Mouse (Mus musculus): ENCODE results near the gene Rex1bd. TPM values are rescaled to one million over a fixed set of nuclear protein-coding genes. Genes with fewer than 3 reads are reported as not detected.

Rex1bd gene
- polyA plus RNA-seq, 1 experiment: 206 TPM

DNA sequence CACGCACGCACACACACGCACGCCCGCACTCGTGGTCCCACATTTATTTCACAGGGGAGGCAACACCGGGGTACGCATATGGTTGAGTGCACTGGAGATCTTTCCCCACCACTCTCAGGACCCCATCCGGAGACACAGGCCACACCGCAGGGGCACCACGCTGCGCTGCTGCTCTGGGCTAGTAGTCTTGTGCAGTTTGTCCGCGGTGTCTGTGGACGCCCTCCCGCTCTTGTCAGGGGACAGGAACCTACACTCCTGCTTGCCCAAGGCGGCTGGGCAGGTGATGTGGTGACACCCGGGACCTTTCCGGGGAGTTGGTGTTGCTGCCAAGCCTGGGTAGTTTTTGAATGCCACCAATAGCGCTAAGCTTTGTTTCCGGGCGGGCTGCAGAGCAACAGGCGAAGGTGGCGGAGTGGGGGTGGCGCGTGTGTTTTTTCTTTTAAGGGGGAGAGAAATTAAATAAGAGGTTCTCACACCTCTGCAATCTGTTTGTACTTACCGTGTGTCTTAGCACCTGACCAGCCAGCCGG is 12.1 kb downstream of the Rex1bd start:
- Histone ChIP-seq H3K27ac (ENCODE audit: insufficient read depth, low read length) (no peak overlapping the region), H3K4me3 (ENCODE audit: insufficient read depth, low read length) (no peak overlapping the region), H3K4me1 (ENCODE audit: control insufficient read depth, insufficient read depth, low read length) (no peaks in the 10 kb centered on the region)
- no peak for TF ChIP-seq POLR2A (IDR thresholded peaks at IDR 0.05; ENCODE audit: extremely low read depth, insufficient read depth, low read length)
- TF ChIP-seq CTCF (IDR thresholded peaks at IDR 0.05; ENCODE audit: extremely low read depth, insufficient read depth, low read length): no peak

DNA sequence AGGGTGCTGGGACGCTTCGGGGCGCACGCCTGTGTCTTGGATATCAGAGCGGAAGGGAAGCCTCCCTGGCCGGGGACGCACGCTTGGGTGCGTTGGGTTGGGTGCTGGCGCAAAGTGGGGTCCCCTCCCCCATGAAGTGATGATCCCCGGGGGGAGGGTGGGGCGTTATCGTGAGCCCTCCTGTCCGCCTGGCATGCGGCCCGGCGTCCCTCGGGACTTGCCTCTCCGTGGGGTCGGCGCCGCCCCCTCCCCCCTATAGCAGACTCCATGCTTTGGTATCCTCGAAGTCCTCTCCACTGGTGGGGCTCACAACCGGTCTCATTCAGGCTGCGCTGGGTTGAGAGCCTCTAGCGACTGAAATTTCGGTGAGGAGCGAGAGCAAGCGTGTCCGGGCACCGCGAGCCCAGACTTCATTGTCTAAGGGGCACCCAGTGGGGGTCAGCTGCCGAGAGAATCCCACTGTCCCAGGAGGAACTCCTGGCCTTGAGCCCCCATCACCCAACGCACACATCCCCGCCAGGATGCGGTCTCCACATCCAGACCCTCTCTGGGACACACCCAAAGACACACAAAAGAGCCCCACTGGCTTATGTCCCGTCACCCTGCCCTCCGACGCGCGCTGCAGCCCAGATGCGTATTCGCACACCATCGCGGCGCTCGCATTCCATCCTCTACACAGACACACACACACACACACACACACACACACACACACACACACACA is 12.7 kb downstream of the Rex1bd start:
- Histone ChIP-seq H3K4me1 (ENCODE audit: control insufficient read depth, insufficient read depth, low read length) (no peaks in the 10 kb centered on the region), H3K27ac (ENCODE audit: insufficient read depth, low read length) (no peak overlapping the region), H3K4me3 (ENCODE audit: insufficient read depth, low read length) (no peak overlapping the region)
- no peak for TF ChIP-seq POLR2A (IDR thresholded peaks at IDR 0.05; ENCODE audit: extremely low read depth, insufficient read depth, low read length)

DNA sequence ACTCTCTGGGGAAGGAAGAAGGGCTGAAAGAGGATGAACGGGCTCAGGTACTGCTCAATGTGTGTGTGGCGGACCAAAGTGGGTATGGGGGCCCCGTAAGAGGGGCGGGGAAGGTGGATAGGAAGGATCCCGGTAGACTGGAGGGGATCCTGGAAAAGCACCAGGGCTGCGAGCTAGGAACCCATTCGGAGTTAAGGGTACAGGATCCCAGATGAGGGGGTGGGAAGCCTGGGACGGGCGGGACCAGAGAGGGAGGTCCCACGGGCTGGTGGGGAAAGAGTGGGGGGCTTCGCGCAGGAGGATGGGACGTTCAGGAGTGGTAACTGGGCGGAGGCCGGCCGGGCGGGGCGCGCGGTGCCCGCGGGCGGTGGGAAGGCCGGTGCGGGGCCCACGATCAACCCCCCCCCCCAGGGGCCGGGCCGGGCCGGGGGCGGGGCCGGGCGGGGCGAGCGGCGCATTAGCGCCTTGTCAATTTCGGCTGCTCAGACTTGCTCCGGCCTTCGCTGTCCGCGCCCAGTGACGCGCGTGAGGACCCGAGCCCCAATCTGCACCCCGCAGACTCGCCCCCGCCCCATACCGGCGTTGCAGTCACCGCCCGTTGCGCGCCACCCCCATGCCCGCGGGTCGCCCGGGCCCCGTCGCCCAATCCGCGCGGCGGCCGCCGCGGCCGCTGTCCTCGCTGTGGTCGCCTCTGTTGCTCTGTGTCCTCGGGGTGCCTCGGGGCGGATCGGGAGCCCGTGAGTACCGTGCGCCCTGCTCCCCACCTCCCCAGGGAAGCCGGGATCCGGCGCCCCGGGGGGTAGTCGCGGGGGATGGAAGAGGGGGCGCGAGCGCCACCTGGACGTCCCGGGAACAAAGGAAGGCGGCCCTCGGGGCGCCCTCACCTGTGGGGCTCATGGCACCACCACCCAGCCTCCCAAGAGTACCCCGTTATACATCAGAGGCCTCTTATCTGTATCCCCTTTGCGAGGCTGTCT is 13.6 kb downstream of the Rex1bd start, which contains the start of gene Crlf1:
Gene Crlf1, plus strand, starts transcription at position 495 of the 977 bp plus-strand sequence.
- Histone ChIP-seq H3K4me1 (ENCODE audit: control insufficient read depth, insufficient read depth, low read length) (no peaks in the 10 kb centered on the region), H3K27ac (ENCODE audit: insufficient read depth, low read length) (no peak within 1 kb of the TSS), H3K4me3 (ENCODE audit: insufficient read depth, low read length) (no peak within 1 kb of the TSS)
- TF ChIP-seq POLR2A (IDR thresholded peaks at IDR 0.05; ENCODE audit: extremely low read depth, insufficient read depth, low read length) (no peak), CTCF (IDR thresholded peaks at IDR 0.05; ENCODE audit: extremely low read depth, insufficient read depth, low read length) (no peak)

DNA sequence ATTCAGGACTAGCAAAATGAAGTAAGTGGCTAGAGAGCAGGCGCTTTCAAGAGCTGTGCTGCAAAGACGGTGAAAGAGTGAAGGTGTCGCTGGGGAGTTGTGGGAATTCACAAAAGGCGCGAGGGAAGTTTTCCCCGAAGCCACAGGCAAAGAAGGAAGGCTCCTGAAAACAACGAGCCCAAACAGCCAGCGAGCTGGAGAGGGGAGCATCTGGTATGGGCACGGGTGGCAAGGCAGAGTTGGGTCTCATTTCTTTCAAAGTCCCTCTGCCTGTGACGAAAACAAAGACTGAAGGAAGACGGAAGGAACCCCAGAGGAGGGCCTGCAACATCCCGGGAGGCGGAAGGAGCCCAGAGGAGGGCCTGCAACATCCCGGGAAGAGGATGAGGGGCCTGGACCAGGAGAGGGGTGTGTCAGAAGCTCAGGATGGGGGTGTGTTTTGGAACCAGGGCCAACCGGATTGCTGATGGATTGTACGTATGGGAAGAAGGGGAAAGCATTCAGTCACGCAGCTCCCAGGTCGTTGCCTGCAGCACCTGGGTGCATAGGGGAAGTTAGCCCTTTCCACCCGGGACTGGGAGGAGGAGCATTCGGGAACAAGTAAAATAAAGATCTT is 15.6 kb downstream of the Rex1bd start:
- Histone ChIP-seq H3K4me3 (ENCODE audit: insufficient read depth, low read length) (no peak overlapping the region), H3K27ac (ENCODE audit: insufficient read depth, low read length) (no peak overlapping the region), H3K4me1 (ENCODE audit: control insufficient read depth, insufficient read depth, low read length) (peaks cover 1% of the 10 kb centered on the region; the same call in 1 of the 2 replicates)
- TF ChIP-seq CTCF (IDR thresholded peaks at IDR 0.05; ENCODE audit: extremely low read depth, insufficient read depth, low read length): no peak
- no peak for TF ChIP-seq POLR2A (IDR thresholded peaks at IDR 0.05; ENCODE audit: extremely low read depth, insufficient read depth, low read length)

DNA sequence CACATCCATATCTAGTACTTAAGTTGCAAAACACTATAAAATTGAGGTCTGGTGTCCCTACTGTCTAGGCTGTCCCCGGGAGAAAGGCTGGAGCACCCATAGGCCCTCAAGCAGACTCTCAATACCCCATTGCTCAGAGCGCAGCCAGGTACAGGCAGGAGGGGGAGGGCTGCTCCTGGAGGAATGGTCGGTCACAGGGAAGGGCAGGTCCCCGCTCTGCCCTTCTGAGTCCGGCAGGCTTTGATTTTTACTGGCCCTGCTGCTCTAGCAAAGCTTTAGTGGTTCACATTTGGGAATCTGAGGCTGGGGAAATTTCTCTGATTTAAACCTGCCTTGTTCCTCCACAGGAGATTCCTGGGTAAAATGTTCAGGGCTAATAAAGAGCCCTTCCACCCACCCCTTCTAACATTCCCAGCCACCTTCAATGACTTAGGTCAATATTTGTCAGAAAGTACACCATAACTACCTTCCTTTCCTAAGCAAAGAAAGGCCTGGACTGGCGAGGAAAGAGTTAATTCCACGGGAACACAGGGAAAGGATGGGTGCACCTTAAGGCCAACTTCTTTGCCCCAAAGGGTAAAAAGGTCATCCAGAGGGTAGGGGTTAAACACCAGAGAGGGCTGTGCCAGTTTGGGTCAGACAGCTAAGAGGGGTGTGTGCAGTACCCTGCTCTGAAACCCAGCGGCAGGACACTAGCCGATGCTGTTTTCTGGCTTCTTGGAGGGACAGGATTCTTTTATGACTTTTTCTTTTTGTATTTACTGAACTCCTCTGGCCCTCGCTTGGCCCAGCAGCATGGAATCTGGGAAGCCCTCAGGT is 16.3 kb downstream of the Rex1bd start:
- H3K27ac ChIP-seq (ENCODE audit: insufficient read depth, low read length): no peak overlapping the region
- TF ChIP-seq CTCF (IDR thresholded peaks at IDR 0.05; ENCODE audit: extremely low read depth, insufficient read depth, low read length) (no peak), POLR2A (IDR thresholded peaks at IDR 0.05; ENCODE audit: extremely low read depth, insufficient read depth, low read length) (no peak)
- H3K4me1 ChIP-seq (ENCODE audit: control insufficient read depth, insufficient read depth, low read length): peaks cover 2% of the 10 kb centered on the region
- H3K4me3 ChIP-seq (ENCODE audit: insufficient read depth, low read length): no peak overlapping the region

DNA sequence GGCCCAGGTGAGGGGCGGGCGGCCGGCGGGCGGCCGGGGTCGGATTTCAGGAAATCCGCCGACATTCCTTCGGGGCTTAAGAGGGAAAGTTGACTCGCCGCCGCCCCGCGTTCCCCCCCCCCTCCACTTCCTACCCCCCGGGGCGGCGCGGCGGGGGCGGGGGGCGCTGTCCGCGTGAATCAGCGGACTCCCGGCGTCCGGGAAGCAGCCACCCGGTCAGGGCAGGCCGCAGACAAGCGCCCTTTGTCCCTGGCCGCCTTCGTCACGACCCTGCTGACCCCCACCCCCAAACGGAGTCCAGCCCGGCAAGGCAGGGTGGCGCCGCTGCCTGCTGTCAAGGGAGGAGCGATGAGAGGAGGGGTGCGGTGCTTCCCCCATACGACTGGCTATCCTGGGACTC is 17.0 kb downstream of the Rex1bd start:
- no peak overlapping the region for H3K4me3 ChIP-seq (ENCODE audit: insufficient read depth, low read length)
- no peak overlapping the region for H3K27ac ChIP-seq (ENCODE audit: insufficient read depth, low read length)
- TF ChIP-seq CTCF (IDR thresholded peaks at IDR 0.05; ENCODE audit: extremely low read depth, insufficient read depth, low read length) (no peak), POLR2A (IDR thresholded peaks at IDR 0.05; ENCODE audit: extremely low read depth, insufficient read depth, low read length) (no peak)
- peaks cover 4% of the 10 kb centered on the region for H3K4me1 ChIP-seq (ENCODE audit: control insufficient read depth, insufficient read depth, low read length)

DNA sequence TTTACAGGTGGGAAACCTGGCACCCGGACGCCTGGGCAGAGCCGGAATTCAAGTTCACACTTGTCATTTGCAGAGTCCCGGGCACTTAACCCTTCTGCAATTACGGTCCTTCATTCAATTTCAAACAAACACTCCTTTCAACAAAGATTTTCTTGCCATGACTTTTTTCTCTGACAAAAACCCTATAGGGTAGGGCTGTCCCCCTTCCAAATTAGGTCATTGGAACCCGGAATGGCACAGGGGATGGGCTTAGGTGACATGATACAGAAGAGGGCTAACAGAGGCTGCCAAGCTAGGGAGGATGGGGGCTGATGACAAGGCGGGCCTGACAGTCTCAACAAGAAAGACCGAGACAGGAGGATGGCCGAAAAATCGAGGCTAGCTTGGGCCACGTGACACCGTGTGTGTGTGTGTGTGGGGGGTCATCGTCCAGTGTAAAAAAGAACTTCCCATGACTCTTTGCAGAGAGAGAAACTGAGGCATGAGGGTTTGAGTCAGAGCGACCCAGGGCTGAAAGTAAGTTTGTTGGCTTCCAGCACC is 17.6 kb downstream of the Rex1bd start:
- Histone ChIP-seq H3K27ac (ENCODE audit: insufficient read depth, low read length) (no peak overlapping the region), H3K4me3 (ENCODE audit: insufficient read depth, low read length) (no peak overlapping the region), H3K4me1 (ENCODE audit: control insufficient read depth, insufficient read depth, low read length) (peaks cover 4% of the 10 kb centered on the region)
- TF ChIP-seq CTCF (IDR thresholded peaks at IDR 0.05; ENCODE audit: extremely low read depth, insufficient read depth, low read length) (no peak), POLR2A (IDR thresholded peaks at IDR 0.05; ENCODE audit: extremely low read depth, insufficient read depth, low read length) (no peak)

DNA sequence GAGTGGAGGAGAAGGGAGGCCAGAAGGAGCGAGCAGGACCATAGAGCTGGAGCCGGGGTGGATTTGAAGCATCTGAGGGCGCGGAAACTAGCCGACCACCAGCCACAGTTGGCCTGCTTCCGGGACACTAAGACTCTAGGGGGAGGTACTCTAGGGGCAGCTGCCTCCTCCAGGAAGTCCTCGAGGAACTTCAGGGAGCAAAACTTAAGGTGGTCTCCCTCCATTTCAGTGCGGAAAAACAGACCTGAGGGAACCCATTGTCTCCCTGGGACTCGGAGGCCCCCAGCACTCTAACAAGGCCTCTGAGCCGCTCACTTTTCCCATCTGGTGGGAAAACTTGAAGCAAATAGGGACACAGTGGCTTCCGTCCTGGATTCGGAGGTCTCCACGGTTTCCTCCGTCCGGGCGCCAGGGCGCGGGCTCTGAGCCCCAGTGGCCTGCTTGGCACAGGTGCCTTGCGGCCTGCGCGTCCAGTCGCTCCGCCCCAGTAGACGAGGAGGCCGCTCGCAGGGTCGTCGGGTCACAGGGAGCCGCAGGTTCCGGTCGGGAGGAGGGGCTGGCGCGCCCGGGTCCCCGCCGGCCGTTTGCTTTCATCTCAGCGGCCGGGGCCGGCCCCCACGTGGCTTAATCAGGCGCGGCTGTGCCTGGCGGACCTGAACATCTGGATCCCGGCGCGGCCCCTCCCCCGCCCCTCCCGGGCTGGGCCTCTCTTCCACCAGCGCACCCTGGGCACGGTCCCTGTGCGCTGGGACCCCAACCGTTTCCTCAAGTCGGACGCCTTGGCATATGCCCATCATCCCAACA is 18.4 kb downstream of the Rex1bd start:
- Histone ChIP-seq H3K4me3 (ENCODE audit: insufficient read depth, low read length) (no peak overlapping the region; the same call in 1 of the 2 replicates), H3K4me1 (ENCODE audit: control insufficient read depth, insufficient read depth, low read length) (peaks cover 4% of the 10 kb centered on the region), H3K27ac (ENCODE audit: insufficient read depth, low read length) (no peak overlapping the region)
- TF ChIP-seq CTCF (IDR thresholded peaks at IDR 0.05; ENCODE audit: extremely low read depth, insufficient read depth, low read length) (no peak), POLR2A (IDR thresholded peaks at IDR 0.05; ENCODE audit: extremely low read depth, insufficient read depth, low read length) (no peak)
